Mouse (Mus musculus) lung, adult 2 months (tissue): Measurements from ENCODE around the gene Fgfrl1.

Experiments
- CTCF ChIP-seq: fragments of 200-500 bp; IDR thresholded peaks from 2 replicates; pipeline ENCODE4 v1.5.1; 2011; ENCODE audit warnings: mild to moderate bottlenecking, low read length, control low read depth; ENCODE audit not compliant: insufficient read depth
- POLR2A ChIP-seq: fragments of 200-500 bp; IDR thresholded peaks from 2 replicates; pipeline ENCODE4 v1.6.1; 2011; ENCODE audit warnings: low read depth, mild to moderate bottlenecking, control low read depth, low read length, borderline replicate concordance; ENCODE audit errors: extremely low read depth

- TF ChIP-seq POLR2A (no peak), CTCF (no peak)
Measured at GRCm38 (mm10) chr5:108689091-108689490, 3.1 kb upstream of the Fgfrl1 start.
